Mouse (Mus musculus): ENCODE results near the gene 6430548M08Rik. TPM values are rescaled to one million over a fixed set of nuclear protein-coding genes. Genes with fewer than 3 reads are reported as not detected.

The 6430548M08Rik gene
- polyA plus RNA-seq, 1 experiment from 2014 or later = 13.2 TPM

- Histone ChIP-seq H3K9me3 (ENCODE audit: control insufficient read depth, low read length) (no peaks in the 10 kb centered on the region), H3K27me3 (ENCODE audit: control insufficient read depth, insufficient read depth, low read length) (no peaks in the 10 kb centered on the region), H3K27ac (replicated peaks) (no peak overlapping the region), H3K36me3 (ENCODE audit: control insufficient read depth, insufficient read depth, low read length) (peaks cover 3% of the 10 kb centered on the region; the same call in 1 of the 2 replicates), H3K4me1 (replicated peaks; ENCODE audit: control insufficient read depth, insufficient read depth) (no peaks in the 10 kb centered on the region), H3K4me2 (replicated peaks; ENCODE audit: low read depth) (no peak overlapping the region), H3K9ac (ENCODE audit: low read length) (no peak overlapping the region), H3K4me3 (ENCODE audit: low read depth, low read length) (no peak overlapping the region)
- no peak for ATAC-seq (ENCODE audit: low FRiP score, low TSS enrichment)
- 56% methylated on average over 12 of the region's 12 CpGs for WGBS
- TF ChIP-seq EP300 (optimal IDR thresholded peaks at IDR 0.05) (no peak), CTCF (IDR thresholded peaks at IDR 0.05; ENCODE audit: low read depth) (no peak)
- DNase-seq (ENCODE audit: low spot score) = no peak
These were observed 36.1 kb downstream of the 6430548M08Rik start for GRCm38 (mm10) chr8:120150028-120150427.

- no peaks in the 10 kb centered on the region for H3K27me3 ChIP-seq (ENCODE audit: control insufficient read depth, insufficient read depth, low read length)
- 71% methylated on average over 9 of the region's 9 CpGs for WGBS
- DNase-seq (ENCODE audit: low spot score) (no peak), ATAC-seq (ENCODE audit: low FRiP score, low TSS enrichment) (no peak)
- H3K4me3 ChIP-seq (ENCODE audit: low read depth, low read length) = no peak overlapping the region
- no peak overlapping the region for H3K27ac ChIP-seq (replicated peaks)
- peaks cover 3% of the 10 kb centered on the region; the same call in 1 of the 2 replicates for H3K36me3 ChIP-seq (ENCODE audit: control insufficient read depth, insufficient read depth, low read length)
- H3K9me3 ChIP-seq (ENCODE audit: control insufficient read depth, low read length) = no peaks in the 10 kb centered on the region
- no peaks in the 10 kb centered on the region for H3K4me1 ChIP-seq (replicated peaks; ENCODE audit: control insufficient read depth, insufficient read depth)
- no peak for TF ChIP-seq EP300 (optimal IDR thresholded peaks at IDR 0.05)
- H3K9ac ChIP-seq (ENCODE audit: low read length) = no peak overlapping the region
- no peak overlapping the region for H3K4me2 ChIP-seq (replicated peaks; ENCODE audit: low read depth)
These were observed 37.2 kb downstream of the 6430548M08Rik start for GRCm38 (mm10) chr8:120151151-120151550.

GRCm38 (mm10) chr8:120152636-120153035 is 38.7 kb downstream of the 6430548M08Rik start:
- ATAC-seq (ENCODE audit: low FRiP score, low TSS enrichment) (peak; percentile 48; the same call in 1 of the 2 replicates), DNase-seq (ENCODE audit: low spot score) (no peak)
- WGBS = 48% methylated on average over 7 of the region's 7 CpGs
- no peaks in the 10 kb centered on the region for H3K4me1 ChIP-seq (replicated peaks; ENCODE audit: control insufficient read depth, insufficient read depth)
- no peak overlapping the region for H3K4me2 ChIP-seq (replicated peaks; ENCODE audit: low read depth)
- no peak overlapping the region for H3K27ac ChIP-seq (replicated peaks)
- H3K9me3 ChIP-seq (ENCODE audit: control insufficient read depth, low read length) = no peaks in the 10 kb centered on the region
- H3K27me3 ChIP-seq (ENCODE audit: control insufficient read depth, insufficient read depth, low read length) = no peaks in the 10 kb centered on the region
- no peak for TF ChIP-seq EP300 (optimal IDR thresholded peaks at IDR 0.05)
- TF ChIP-seq CTCF (IDR thresholded peaks at IDR 0.05; ENCODE audit: low read depth) = no peak
- H3K9ac ChIP-seq (ENCODE audit: low read length) = no peak overlapping the region
- no peak overlapping the region for H3K4me3 ChIP-seq (ENCODE audit: low read depth, low read length)
- peaks cover 3% of the 10 kb centered on the region; the same call in 1 of the 2 replicates for H3K36me3 ChIP-seq (ENCODE audit: control insufficient read depth, insufficient read depth, low read length)

GRCm38 (mm10) chr8:120160366-120160765 is 46.4 kb downstream of the 6430548M08Rik start:
- H3K4me1 ChIP-seq (replicated peaks; ENCODE audit: control insufficient read depth, insufficient read depth) = no peaks in the 10 kb centered on the region
- WGBS = 80% methylated on average over 8 of the region's 8 CpGs

GRCm38 (mm10) chr8:120161658-120162403 is 47.9 kb downstream of the 6430548M08Rik start:
- Histone ChIP-seq H3K9me3 (ENCODE audit: control insufficient read depth, low read length) (no peaks in the 10 kb centered on the region), H3K27ac (replicated peaks) (no peak overlapping the region), H3K9ac (ENCODE audit: low read length) (no peak overlapping the region), H3K36me3 (ENCODE audit: control insufficient read depth, insufficient read depth, low read length) (no peaks in the 10 kb centered on the region; the same call in 1 of the 2 replicates), H3K4me3 (ENCODE audit: low read depth, low read length) (no peak overlapping the region), H3K4me2 (replicated peaks; ENCODE audit: low read depth) (no peak overlapping the region), H3K4me1 (replicated peaks; ENCODE audit: control insufficient read depth, insufficient read depth) (no peaks in the 10 kb centered on the region), H3K27me3 (ENCODE audit: control insufficient read depth, insufficient read depth, low read length) (no peaks in the 10 kb centered on the region)
- TF ChIP-seq CTCF (IDR thresholded peaks at IDR 0.05; ENCODE audit: low read depth) (no peak), EP300 (optimal IDR thresholded peaks at IDR 0.05) (no peak)
- WGBS = 84% methylated on average over 16 of the region's 16 CpGs
- no peak for DNase-seq (ENCODE audit: low spot score)
- ATAC-seq (ENCODE audit: low FRiP score, low TSS enrichment) = no peak

More at GRCm38 (mm10) chr8:120160366-120160765, 46.4 kb downstream of the 6430548M08Rik start:
- Histone ChIP-seq H3K27ac (replicated peaks) (no peak overlapping the region), H3K36me3 (ENCODE audit: control insufficient read depth, insufficient read depth, low read length) (no peaks in the 10 kb centered on the region; the same call in 1 of the 2 replicates), H3K9ac (ENCODE audit: low read length) (no peak overlapping the region), H3K9me3 (ENCODE audit: control insufficient read depth, low read length) (no peaks in the 10 kb centered on the region), H3K4me3 (ENCODE audit: low read depth, low read length) (no peak overlapping the region), H3K4me2 (replicated peaks; ENCODE audit: low read depth) (no peak overlapping the region), H3K27me3 (ENCODE audit: control insufficient read depth, insufficient read depth, low read length) (no peaks in the 10 kb centered on the region)
- ATAC-seq (ENCODE audit: low FRiP score, low TSS enrichment) (no peak), DNase-seq (ENCODE audit: low spot score) (no peak)
- TF ChIP-seq EP300 (optimal IDR thresholded peaks at IDR 0.05) (no peak), CTCF (IDR thresholded peaks at IDR 0.05; ENCODE audit: low read depth) (no peak)

GRCm38 (mm10) chr8:120162404-120162752 is 48.4 kb downstream of the 6430548M08Rik start:
- ATAC-seq (ENCODE audit: low FRiP score, low TSS enrichment) (no peak), DNase-seq (ENCODE audit: low spot score) (no peak)
- H3K4me2 ChIP-seq (replicated peaks; ENCODE audit: low read depth) = no peak overlapping the region
- H3K4me1 ChIP-seq (replicated peaks; ENCODE audit: control insufficient read depth, insufficient read depth) = no peaks in the 10 kb centered on the region
- H3K9ac ChIP-seq (ENCODE audit: low read length) = no peak overlapping the region
- no peak overlapping the region for H3K4me3 ChIP-seq (ENCODE audit: low read depth, low read length)
- TF ChIP-seq CTCF (IDR thresholded peaks at IDR 0.05; ENCODE audit: low read depth) = no peak
- TF ChIP-seq EP300 (optimal IDR thresholded peaks at IDR 0.05) = no peak
- no peaks in the 10 kb centered on the region; the same call in 1 of the 2 replicates for H3K36me3 ChIP-seq (ENCODE audit: control insufficient read depth, insufficient read depth, low read length)
- no peaks in the 10 kb centered on the region for H3K9me3 ChIP-seq (ENCODE audit: control insufficient read depth, low read length)
- WGBS = 73% methylated on average over 5 of the region's 5 CpGs
- H3K27ac ChIP-seq (replicated peaks) = no peak overlapping the region
- H3K27me3 ChIP-seq (ENCODE audit: control insufficient read depth, insufficient read depth, low read length) = no peaks in the 10 kb centered on the region
